Mouse (Mus musculus): ENCODE measurements at regions not wholly inside any gene's neighbourhood (a gene's known extent, or its start where the extent isn't known, plus 50 kb on each side); places are given as distances from the start of the nearest gene placed in this dataset.

- no peak for TF ChIP-seq CTCF (conservative IDR thresholded peaks at IDR 0.05; ENCODE audit: low read length)
- no peak for TF ChIP-seq POU5F1 (IDR thresholded peaks at IDR 0.05; ENCODE audit: borderline replicate concordance, low read length)
- no peak for TF ChIP-seq NANOG (IDR thresholded peaks at IDR 0.05; ENCODE audit: borderline replicate concordance, low read length)
Observed at GRCm38 (mm10) chr3:73354861-73355496, 297.4 kb upstream of the Slitrk3 start.
